Mouse (Mus musculus): Measurements from ENCODE around the gene Hapln2. TPM values are rescaled to one million over a fixed set of nuclear protein-coding genes. Genes with fewer than 3 reads are reported as not detected.
A peak's percentile ranks its signal among the peaks of the same experiment; 100 is the strongest.

Gene Hapln2
- not detected in 2 replicates for polyA plus RNA-seq (2011; ENCODE audit: insufficient read length, low read depth, missing spikeins)

GRCm38 (mm10) chr3:88027434-88028186, at the start of gene Hapln2:
TSS of gene Hapln2 (minus strand) at chr3:88027583.
- TF ChIP-seq POLR2A (IDR thresholded peaks at IDR 0.05; ENCODE audit: low read depth, low read length) (no peak), CTCF (IDR thresholded peaks at IDR 0.05; ENCODE audit: borderline replicate concordance, insufficient read depth, low read length) (peak; percentile 16; the same call in 1 of the 2 replicates)
- H3K4me1 ChIP-seq (ENCODE audit: control insufficient read depth, insufficient read depth, low read length), result no peaks in the 10 kb centered on the region
- no peak within 1 kb of the TSS for H3K4me3 ChIP-seq (ENCODE audit: insufficient read depth, low read length)

GRCm38 (mm10) chr3:88074766-88075165, 47.4 kb upstream of the Hapln2 start:
- Histone ChIP-seq H3K4me3 (ENCODE audit: insufficient read depth, low read length) (no peak overlapping the region), H3K4me1 (ENCODE audit: control insufficient read depth, insufficient read depth, low read length) (no peaks in the 10 kb centered on the region), H3K27ac (ENCODE audit: insufficient read depth, low read length) (no peak overlapping the region)
- TF ChIP-seq POLR2A (IDR thresholded peaks at IDR 0.05; ENCODE audit: low read depth, low read length) (no peak), CTCF (IDR thresholded peaks at IDR 0.05; ENCODE audit: borderline replicate concordance, insufficient read depth, low read length) (no peak)

More at GRCm38 (mm10) chr3:88027434-88028186, at the start of gene Hapln2:
- no peak within 1 kb of the TSS for H3K27ac ChIP-seq (ENCODE audit: insufficient read depth, low read length)

GRCm38 (mm10) chr3:88074351-88074750, 47.0 kb upstream of the Hapln2 start:
- Histone ChIP-seq H3K4me3 (ENCODE audit: insufficient read depth, low read length) (no peak overlapping the region), H3K4me1 (ENCODE audit: control insufficient read depth, insufficient read depth, low read length) (no peaks in the 10 kb centered on the region), H3K27ac (ENCODE audit: insufficient read depth, low read length) (no peak overlapping the region)
- TF ChIP-seq POLR2A (IDR thresholded peaks at IDR 0.05; ENCODE audit: low read depth, low read length), result no peak
- no peak for TF ChIP-seq CTCF (IDR thresholded peaks at IDR 0.05; ENCODE audit: borderline replicate concordance, insufficient read depth, low read length)

- Histone ChIP-seq H3K4me1 (ENCODE audit: control insufficient read depth, insufficient read depth, low read length) (no peaks in the 10 kb centered on the region), H3K4me3 (ENCODE audit: insufficient read depth, low read length) (no peak overlapping the region), H3K27ac (ENCODE audit: insufficient read depth, low read length) (no peak overlapping the region)
- TF ChIP-seq POLR2A (IDR thresholded peaks at IDR 0.05; ENCODE audit: low read depth, low read length) (no peak), CTCF (IDR thresholded peaks at IDR 0.05; ENCODE audit: borderline replicate concordance, insufficient read depth, low read length) (no peak)
Measured at GRCm38 (mm10) chr3:88073631-88074030, 46.2 kb upstream of the Hapln2 start.

GRCm38 (mm10) chr3:88071783-88072182, 44.4 kb upstream of the Hapln2 start:
- TF ChIP-seq CTCF (IDR thresholded peaks at IDR 0.05; ENCODE audit: borderline replicate concordance, insufficient read depth, low read length) (peak; percentile 61), POLR2A (IDR thresholded peaks at IDR 0.05; ENCODE audit: low read depth, low read length) (no peak)

GRCm38 (mm10) chr3:88068386-88068785, 41.0 kb upstream of the Hapln2 start:
- Histone ChIP-seq H3K4me1 (ENCODE audit: control insufficient read depth, insufficient read depth, low read length) (no peaks in the 10 kb centered on the region), H3K4me3 (ENCODE audit: insufficient read depth, low read length) (no peak overlapping the region), H3K27ac (ENCODE audit: insufficient read depth, low read length) (no peak overlapping the region)
- TF ChIP-seq CTCF (IDR thresholded peaks at IDR 0.05; ENCODE audit: borderline replicate concordance, insufficient read depth, low read length), result no peak
- TF ChIP-seq POLR2A (IDR thresholded peaks at IDR 0.05; ENCODE audit: low read depth, low read length), result no peak

More at GRCm38 (mm10) chr3:88071783-88072182, 44.4 kb upstream of the Hapln2 start:
- H3K4me1 ChIP-seq (ENCODE audit: control insufficient read depth, insufficient read depth, low read length), result no peaks in the 10 kb centered on the region
- no peak overlapping the region for H3K27ac ChIP-seq (ENCODE audit: insufficient read depth, low read length)
- no peak overlapping the region for H3K4me3 ChIP-seq (ENCODE audit: insufficient read depth, low read length)

- TF ChIP-seq CTCF (IDR thresholded peaks at IDR 0.05; ENCODE audit: borderline replicate concordance, insufficient read depth, low read length) (no peak), POLR2A (IDR thresholded peaks at IDR 0.05; ENCODE audit: low read depth, low read length) (peak; percentile 94)
- Histone ChIP-seq H3K27ac (ENCODE audit: insufficient read depth, low read length) (no peak within 1 kb of the TSS), H3K4me3 (ENCODE audit: insufficient read depth, low read length) (peak within 1 kb of the TSS; percentile 72), H3K4me1 (ENCODE audit: control insufficient read depth, insufficient read depth, low read length) (no peaks in the 10 kb centered on the region)
Measured at GRCm38 (mm10) chr3:88057902-88058696, 30.7 kb upstream of the Hapln2 start, which contains the start of gene Naxe. TSS of gene Naxe (minus strand) at chr3:88058495.

GRCm38 (mm10) chr3:88057030-88057429, 29.6 kb upstream of the Hapln2 start:
- Histone ChIP-seq H3K27ac (ENCODE audit: insufficient read depth, low read length) (no peak overlapping the region), H3K4me3 (ENCODE audit: insufficient read depth, low read length) (no peak overlapping the region; the same call in 1 of the 2 replicates), H3K4me1 (ENCODE audit: control insufficient read depth, insufficient read depth, low read length) (no peaks in the 10 kb centered on the region)
- TF ChIP-seq POLR2A (IDR thresholded peaks at IDR 0.05; ENCODE audit: low read depth, low read length) (no peak), CTCF (IDR thresholded peaks at IDR 0.05; ENCODE audit: borderline replicate concordance, insufficient read depth, low read length) (no peak)

- TF ChIP-seq POLR2A (IDR thresholded peaks at IDR 0.05; ENCODE audit: low read depth, low read length), result no peak
- TF ChIP-seq CTCF (IDR thresholded peaks at IDR 0.05; ENCODE audit: borderline replicate concordance, insufficient read depth, low read length), result no peak
- no peak overlapping the region for H3K4me3 ChIP-seq (ENCODE audit: insufficient read depth, low read length)
- H3K27ac ChIP-seq (ENCODE audit: insufficient read depth, low read length), result no peak overlapping the region
- H3K4me1 ChIP-seq (ENCODE audit: control insufficient read depth, insufficient read depth, low read length), result no peaks in the 10 kb centered on the region
Measured at GRCm38 (mm10) chr3:88049532-88049931, 22.1 kb upstream of the Hapln2 start.
